Mouse (Mus musculus) lung, postnatal 0 days (tissue): Measurements from ENCODE around the gene Gm20388. TPM values are rescaled to one million over a fixed set of nuclear protein-coding genes. Genes with fewer than 3 reads are reported as not detected.

ENCODE experiments used
- ATAC-seq: fragments of 200-750 bp; cut with Nextera tagmentation; 2 replicates; pipeline ENCODE4 v1.8.0; 2017; ENCODE audit warnings: moderate library complexity
- DNase-seq: peaks from one replicate; pipeline ENCODE4 v3.0.0-alpha.2; 2016; ENCODE audit warnings: low spot score
- H3K27ac ChIP-seq: fragments of 300-500 bp; sonication (generic); 2 replicates; pipeline ENCODE4 v1.5.1; 2014; ENCODE audit warnings: antibody characterized with exemption, mild to moderate bottlenecking, low read length, mixed read lengths
- H3K27me3 ChIP-seq: fragments of 300-500 bp; sonication (generic); replicated peaks from 2 replicates; pipeline ENCODE4 v1.6.1; 2014; ENCODE audit warnings: low read length, mixed read lengths; ENCODE audit not compliant: insufficient read depth
- H3K36me3 ChIP-seq: fragments of 300-500 bp; sonication (generic); 2 replicates; pipeline ENCODE4 v1.6.1; 2014; ENCODE audit warnings: low read length, mixed read lengths; ENCODE audit not compliant: insufficient read depth
- H3K4me1 ChIP-seq: fragments of 300-500 bp; sonication (generic); 2 replicates; pipeline ENCODE4 v1.6.1; 2014; ENCODE audit warnings: antibody characterized with exemption, low read depth, low read length, mixed read lengths; ENCODE audit not compliant: insufficient read depth
- H3K4me2 ChIP-seq: fragments of 300-500 bp; sonication (generic); replicated peaks from 2 replicates; pipeline ENCODE4 v1.6.1; 2014; ENCODE audit warnings: low read depth, mild to moderate bottlenecking, low read length, moderate library complexity, mixed read lengths
- H3K4me3 ChIP-seq: fragments of 300-500 bp; sonication (generic); 2 replicates; pipeline ENCODE4 v1.5.1; 2014; ENCODE audit warnings: low read depth, low read length
- H3K9ac ChIP-seq: fragments of 300-500 bp; sonication (generic); replicated peaks from 2 replicates; pipeline ENCODE4 v1.6.1; 2014; ENCODE audit warnings: low read depth, mild to moderate bottlenecking
- H3K9me3 ChIP-seq: fragments of 300-500 bp; sonication (generic); 2 replicates; pipeline ENCODE4 v1.6.1; 2016; ENCODE audit warnings: low read length, mixed read lengths
- CTCF ChIP-seq: IDR thresholded peaks from 2 replicates; pipeline ENCODE4 v1.5.1; 2016; ENCODE audit warnings: antibody characterized with exemption, mild to moderate bottlenecking
- EP300 ChIP-seq: IDR thresholded peaks from 2 replicates; pipeline ENCODE4 v1.6.1; 2016; ENCODE audit warnings: antibody characterized with exemption, mild to moderate bottlenecking, control low read depth
- WGBS: fragments of 180-500 bp; shearing (Covaris S2); extraction: QIAGEN DNeasy Blood & Tissue Kit; methylation state at CpG from one replicate; pipeline ENCODE4 v1.1.7; 2014; 5-methylcytosine and 5-hydroxymethylcytosine counted together
- polyA plus RNA-seq: library from polyadenylated mRNA; unstranded; fragments of >200 nt; fragmentation: Nextera tagmentation; extraction: Ambion mirVana; gene quantifications from 2 replicates; pipeline ENCODE4 v1.2.1, GENCODE M21; 2015

Gene Gm20388
- polyA plus RNA-seq, 1 experiment from 2014 or later = not detected

DNA sequence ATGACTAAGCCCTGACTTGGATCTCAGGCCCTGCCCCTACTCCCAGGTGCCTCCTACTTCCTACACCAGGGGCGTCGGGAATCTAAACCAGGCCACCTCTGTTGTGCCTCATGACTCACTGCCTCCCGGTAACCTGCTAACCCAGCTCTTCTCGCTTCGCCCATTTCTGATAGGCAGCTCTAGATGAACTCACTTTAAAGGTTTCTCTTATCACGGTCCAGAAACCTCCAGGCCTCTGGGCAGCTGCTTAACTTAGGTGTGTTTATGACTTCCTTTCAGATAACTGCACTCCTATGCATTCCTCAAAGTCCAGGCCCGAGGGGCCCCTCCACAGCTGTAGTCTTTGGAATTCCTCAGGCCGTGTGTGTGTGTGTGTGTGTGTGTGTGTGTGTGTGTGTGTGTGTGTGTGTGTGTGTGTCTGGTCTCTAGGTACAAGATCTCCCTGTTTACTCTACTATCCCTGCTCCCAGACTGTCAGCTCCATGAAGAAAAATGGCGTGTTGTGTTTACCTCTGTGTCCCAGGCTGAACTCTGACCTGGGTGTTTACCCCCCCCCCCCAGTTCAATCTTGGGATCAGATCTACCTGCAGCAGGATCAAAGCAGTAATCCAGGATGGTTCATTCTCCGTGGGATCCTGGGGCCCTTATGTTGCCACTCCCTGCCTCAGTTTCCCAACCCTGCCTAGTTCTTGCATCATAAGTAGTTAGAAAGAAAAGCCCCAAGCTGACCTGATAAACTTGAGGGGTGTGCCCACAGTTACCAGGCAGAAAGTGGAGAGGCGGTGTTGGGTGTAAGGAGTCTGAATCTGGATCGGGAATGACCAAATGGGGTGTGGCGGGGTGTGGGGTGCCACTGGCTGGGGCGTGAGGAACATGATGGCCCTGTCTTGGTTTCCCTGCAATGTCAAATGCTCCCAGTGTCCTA is 2725.5 kb downstream of the Gm20388 start:
- Histone ChIP-seq H3K4me3 (no peak overlapping the region), H3K4me2 (no peak overlapping the region), H3K9ac (no peak overlapping the region), H3K27ac (peak overlapping the region; percentile 26), H3K4me1 (peaks cover 12% of the 10 kb centered on the region; the same call in 1 of the 2 replicates), H3K9me3 (no peaks in the 10 kb centered on the region), H3K36me3 (peaks cover 12% of the 10 kb centered on the region; the same call in 1 of the 2 replicates), H3K27me3 (no peaks in the 10 kb centered on the region)
- WGBS = 42% methylated on average over 14 of the region's 14 CpGs
- ATAC-seq (peak; percentile 74), DNase-seq (peak; percentile 68)
- TF ChIP-seq EP300 (peak; percentile 65), CTCF (no peak)

DNA sequence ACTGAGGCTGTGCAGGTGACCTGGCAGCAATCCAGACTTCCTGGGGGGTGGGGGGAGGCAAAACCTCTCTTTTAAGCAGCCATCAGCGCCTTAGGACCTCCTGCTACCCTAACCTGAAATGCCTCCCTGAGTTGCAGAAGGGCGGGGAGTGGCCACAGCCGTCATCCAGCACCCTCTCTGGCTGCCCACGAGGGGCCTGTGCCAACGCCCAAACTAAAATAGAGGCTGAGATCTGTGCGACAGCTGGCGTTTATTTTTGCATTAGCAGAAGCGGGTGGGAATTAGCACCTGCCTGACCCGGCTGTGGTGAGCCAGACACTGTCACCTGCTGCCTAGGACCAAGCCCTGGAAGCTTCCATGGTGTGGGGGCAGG is 2726.1 kb downstream of the Gm20388 start:
- H3K27ac ChIP-seq = peak overlapping the region; percentile 26; the same call in 1 of the 2 replicates
- H3K4me2 ChIP-seq = no peak overlapping the region
- H3K9ac ChIP-seq = no peak overlapping the region
- whole genome bisulfite sequencing = 39% methylated on average over 9 of the region's 9 CpGs
- no peaks in the 10 kb centered on the region for H3K9me3 ChIP-seq
- peaks cover 12% of the 10 kb centered on the region; the same call in 1 of the 2 replicates for H3K4me1 ChIP-seq
- no peaks in the 10 kb centered on the region for H3K27me3 ChIP-seq
- peaks cover 12% of the 10 kb centered on the region; the same call in 1 of the 2 replicates for H3K36me3 ChIP-seq
- DNase-seq (no peak), ATAC-seq (peak; percentile 6; the same call in 1 of the 2 replicates)
- no peak overlapping the region for H3K4me3 ChIP-seq
- no peak for TF ChIP-seq CTCF
- TF ChIP-seq EP300 = no peak

DNA sequence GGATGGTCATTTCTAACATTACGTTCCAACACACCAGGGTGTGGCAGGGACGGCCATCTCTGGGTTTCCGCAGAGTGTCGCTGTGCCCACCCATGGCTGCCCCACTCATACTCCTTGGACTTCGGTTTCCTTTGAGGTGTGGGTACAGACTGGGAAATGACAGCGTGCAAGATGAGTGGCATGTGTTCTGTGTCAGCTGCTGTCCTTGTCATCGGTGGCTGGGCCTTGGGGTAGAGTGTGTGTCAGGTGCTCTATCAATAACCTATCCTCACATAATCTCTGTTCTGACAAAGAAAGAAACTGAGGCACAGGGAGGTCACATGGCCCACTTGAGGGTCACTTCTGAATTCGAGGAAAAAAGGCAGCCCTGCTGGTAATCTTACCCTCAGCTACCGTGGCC is 2726.6 kb downstream of the Gm20388 start:
- WGBS = 79% methylated on average over 9 of the region's 9 CpGs

DNA sequence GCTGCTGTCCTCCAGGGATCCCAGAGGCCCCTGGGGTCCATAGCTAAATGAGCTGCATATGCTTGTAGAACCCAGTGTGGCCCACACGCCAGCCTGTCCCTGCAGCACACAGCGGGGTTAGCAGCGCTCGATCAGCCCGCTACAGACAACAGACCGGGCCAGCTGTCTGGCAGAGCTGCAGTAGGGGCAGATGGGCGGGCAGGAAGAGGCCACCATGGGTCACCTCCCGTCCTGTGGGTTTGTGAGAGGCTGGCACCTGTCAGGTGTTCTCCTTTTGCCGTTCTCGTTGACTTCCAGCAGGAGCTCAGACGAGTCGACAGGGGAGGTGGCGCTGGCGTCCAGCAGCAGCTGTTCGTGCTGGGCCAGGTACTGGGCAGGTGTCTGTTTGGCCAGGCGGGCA is 2728.0 kb downstream of the Gm20388 start:
- TF ChIP-seq CTCF = no peak
- no peak for TF ChIP-seq EP300
- DNase-seq = no peak
- H3K4me1 ChIP-seq = peaks cover 15% of the 10 kb centered on the region
- WGBS = 67% methylated on average over 16 of the region's 16 CpGs
- H3K36me3 ChIP-seq = peaks cover 4% of the 10 kb centered on the region; the same call in 1 of the 2 replicates
- no peak overlapping the region for H3K4me2 ChIP-seq
- H3K27ac ChIP-seq = 0 out of 2 replicates have a peak overlapping the region, but pooled peaks have one; percentile 54
- no peak for ATAC-seq
- no peak overlapping the region for H3K9ac ChIP-seq
- no peaks in the 10 kb centered on the region for H3K27me3 ChIP-seq
- H3K9me3 ChIP-seq = no peaks in the 10 kb centered on the region
- no peak overlapping the region for H3K4me3 ChIP-seq

More for the DNA sequence above, 2726.6 kb downstream of the Gm20388 start:
- Histone ChIP-seq H3K4me2 (no peak overlapping the region), H3K9me3 (no peaks in the 10 kb centered on the region), H3K9ac (no peak overlapping the region), H3K27ac (no peak overlapping the region; the same call in 1 of the 2 replicates), H3K36me3 (peaks cover 12% of the 10 kb centered on the region; the same call in 1 of the 2 replicates), H3K4me1 (peaks cover 13% of the 10 kb centered on the region), H3K4me3 (no peak overlapping the region), H3K27me3 (no peaks in the 10 kb centered on the region)
- TF ChIP-seq EP300 (no peak), CTCF (no peak)
- ATAC-seq (no peak), DNase-seq (no peak)

DNA sequence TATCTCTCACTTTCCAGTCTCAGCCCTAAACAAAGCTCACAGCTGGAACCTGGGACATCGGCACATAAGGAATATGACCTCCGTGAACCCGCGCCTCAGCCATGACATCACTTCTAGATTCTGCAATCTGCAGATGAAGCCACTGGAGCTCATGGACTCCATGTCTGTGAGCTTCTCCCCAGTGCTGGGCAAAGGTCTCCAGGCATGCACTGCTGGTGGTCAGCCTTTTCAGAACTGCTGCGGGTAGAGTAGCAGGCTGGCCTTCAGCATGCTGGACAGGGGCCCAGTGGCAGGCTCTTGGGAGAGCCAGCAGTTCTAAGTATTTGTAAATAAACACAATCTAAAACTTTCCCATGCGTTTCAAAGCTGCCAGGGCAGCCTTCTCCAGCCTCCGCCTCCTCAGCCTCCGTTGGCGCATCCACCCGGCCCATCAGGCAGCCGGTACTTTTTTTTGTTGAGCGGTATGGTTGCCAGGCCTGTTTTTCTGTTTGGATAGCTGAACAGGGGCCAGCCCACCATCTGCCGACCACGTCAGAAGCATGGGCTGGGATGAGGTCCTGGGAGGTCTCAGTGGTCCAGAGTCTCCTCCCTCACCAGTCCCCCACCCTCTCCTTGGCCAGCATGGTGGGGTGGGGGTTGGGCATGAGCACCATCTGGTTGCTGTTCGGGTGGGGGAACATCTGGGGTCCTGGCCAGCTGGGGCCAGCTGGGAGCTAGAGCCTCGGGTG is 2729.0 kb downstream of the Gm20388 start:
- Histone ChIP-seq H3K4me3 (no peak overlapping the region), H3K36me3 (no peaks in the 10 kb centered on the region), H3K27me3 (no peaks in the 10 kb centered on the region), H3K4me2 (no peak overlapping the region), H3K27ac (peak overlapping the region; percentile 54), H3K4me1 (peaks cover 15% of the 10 kb centered on the region), H3K9ac (no peak overlapping the region), H3K9me3 (no peaks in the 10 kb centered on the region)
- DNase-seq (peak; percentile 85), ATAC-seq (peak; percentile 70)
- 25% methylated on average over 16 of the region's 16 CpGs for WGBS
- TF ChIP-seq CTCF (no peak), EP300 (no peak)

DNA sequence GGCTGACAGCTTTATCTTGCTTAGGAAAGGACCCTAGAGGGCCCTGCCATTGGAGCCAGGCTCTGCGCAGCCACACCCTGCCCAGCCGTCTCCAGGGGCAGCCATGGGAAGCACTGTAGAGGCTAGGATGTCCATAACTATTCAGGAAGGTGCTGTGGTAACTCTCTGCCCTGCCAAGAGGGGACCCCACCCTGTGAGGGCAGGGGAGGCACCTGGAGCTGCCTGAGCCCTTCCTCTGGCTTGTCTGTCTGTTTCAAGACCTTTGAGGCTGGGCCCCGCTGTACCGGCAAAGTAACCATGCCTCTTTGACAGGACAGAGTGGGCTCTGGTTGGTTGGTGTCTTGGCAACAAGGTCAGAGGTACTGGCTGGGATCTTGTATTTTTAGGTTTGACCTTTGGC is 2730.2 kb downstream of the Gm20388 start:
- Histone ChIP-seq H3K27me3 (no peaks in the 10 kb centered on the region), H3K4me1 (peaks cover 15% of the 10 kb centered on the region), H3K9me3 (no peaks in the 10 kb centered on the region), H3K9ac (no peak overlapping the region), H3K4me3 (no peak overlapping the region), H3K27ac (no peak overlapping the region), H3K4me2 (no peak overlapping the region), H3K36me3 (peaks cover 4% of the 10 kb centered on the region; the same call in 1 of the 2 replicates)
- no peak for DNase-seq
- no peak for ATAC-seq
- 74% methylated on average over 4 of the region's 4 CpGs for WGBS
- TF ChIP-seq EP300 (no peak), CTCF (no peak)
